In genomic region chr17:43251249-43252125, GRCm38 (mm10) we compare ENCODE assay signal across 15 mouse cellular contexts. TPM values are rescaled to one million over a fixed set of nuclear protein-coding genes. Genes with fewer than 3 reads are reported as not detected.
DNase-seq lines count a peak whose midpoint lies in the region; ATAC-seq lines count a peak whose summit lies in the region.
"Had no signal": no experiment of that assay in that cellular context is flagged by ENCODE, and none has a peak within 500 bp of the region (broad histone marks: within the 10 kb centered on the region; RNA-seq: fewer than 3 reads in every experiment).

No protein-coding gene starts in this region.

- no peak overlapping the region for H3K4me3 ChIP-seq in embryonic facial prominence, embryonic 13.5 days
- no peak overlapping the region for H3K4me3 ChIP-seq in embryonic facial prominence, embryonic 10.5 days

- no peak overlapping the region for H3K9ac ChIP-seq in embryonic facial prominence, embryonic 13.5 days
- H3K9ac ChIP-seq: liver, embryonic 14.5 days had no signal

- 24% methylated on average over 5 of the region's 5 CpGs for WGBS in embryonic facial prominence, embryonic 13.5 days
- 38% methylated on average over 5 of the region's 5 CpGs for WGBS in embryonic facial prominence, embryonic 10.5 days

- H3K36me3 ChIP-seq in embryonic facial prominence, embryonic 13.5 days: no peaks in the 10 kb centered on the region
- no peaks in the 10 kb centered on the region for H3K36me3 ChIP-seq in embryonic facial prominence, embryonic 10.5 days (replicated peaks)

- peaks cover 27% of the 10 kb centered on the region for H3K4me1 ChIP-seq in embryonic facial prominence, embryonic 13.5 days
- peaks cover 26% of the 10 kb centered on the region for H3K4me1 ChIP-seq in embryonic facial prominence, embryonic 10.5 days

- no peak for DNase-seq in embryonic facial prominence, embryonic 10.5 days (ENCODE audit: low spot score)
- DNase-seq in left cerebral cortex, postnatal 4 days: peak; percentile 23
- no peak for DNase-seq in left cerebral cortex, postnatal 25 days (ENCODE audit: low spot score in 2 of 2)
- peak; percentile 71 for DNase-seq in adrenal gland, postnatal 25 days
- DNase-seq in heart, postnatal 10 days: peak; percentile 71 to 75
- no peak for DNase-seq in right cerebral cortex, postnatal 14 days
- DNase-seq in frontal cortex, postnatal 14 days (ENCODE audit: low spot score in 2 of 2): no peak
- DNase-seq: cerebellum, adult 18-20 months had no signal

- intact Hi-C loops in left cerebral cortex, postnatal 4 days (cut with DNase I): no loop called here
- intact Hi-C loops in left cerebral cortex, postnatal 25 days (cut with DNase I): no loop called here
- intact Hi-C loops in heart, postnatal 10 days (cut with DNase I): no loop called here

- no peaks in the 10 kb centered on the region for H3K27me3 ChIP-seq in embryonic facial prominence, embryonic 13.5 days
- no peaks in the 10 kb centered on the region for H3K27me3 ChIP-seq in embryonic facial prominence, embryonic 10.5 days (replicated peaks; ENCODE audit: low read depth, poor library complexity, severe bottlenecking)

- no peaks in the 10 kb centered on the region for H3K9me3 ChIP-seq in embryonic facial prominence, embryonic 13.5 days
- H3K9me3 ChIP-seq in embryonic facial prominence, embryonic 10.5 days: no peaks in the 10 kb centered on the region

- 0 out of 2 replicates have a peak overlapping the region, but pooled peaks have one; percentile 12 for H3K27ac ChIP-seq in embryonic facial prominence, embryonic 13.5 days
- no peak overlapping the region for H3K27ac ChIP-seq in embryonic facial prominence, embryonic 10.5 days (replicated peaks)
- H3K27ac ChIP-seq: liver, embryonic 14.5 days had no signal

- H3K4me2 ChIP-seq in embryonic facial prominence, embryonic 13.5 days: no peak overlapping the region

- no peak for ATAC-seq in embryonic facial prominence, embryonic 13.5 days (ENCODE audit: insufficient number of reproducible peaks, insufficient read depth, low FRiP score, low TSS enrichment, low read depth)
- ATAC-seq: activated CD4-positive, CD25-positive, alpha-beta regulatory T cell, adult 4 months had no signal

RNA-seq across cellular contexts. Expression of gene Adgrf1, which starts 18.6 kb away (rescaled TPM):
- polyA plus RNA-seq in embryonic facial prominence, embryonic 13.5 days (2015; fragmentation: Nextera tagmentation; extraction: Ambion mirVana): not detected in 2 replicates
- not detected in 2 replicates for polyA plus RNA-seq in embryonic facial prominence, embryonic 10.5 days (2016; fragmentation: Nextera tagmentation; extraction: Ambion mirVana)
- total RNA-seq in left cerebral cortex, postnatal 4 days (2021): not detected
- not detected for total RNA-seq in left cerebral cortex, postnatal 25 days (2021)
- not detected in 2 replicates for total RNA-seq in adrenal gland, postnatal 25 days (2021)
- not detected for total RNA-seq in heart, postnatal 10 days (2021)
- total RNA-seq: ES-E14; left cerebral cortex, adult 8-10 months had no signal
- polyA plus RNA-seq: activated CD4-positive, CD25-positive, alpha-beta regulatory T cell, adult 4 months; embryonic facial prominence, embryonic 11.5 days; neural tube, embryonic 11.5 days had no signal

Comparison
In these comparisons a context has a peak if more than half of its experiments do, and no peak if none do; other contexts are left out.
1. DNase-seq: peak in left cerebral cortex, postnatal 4 days (single experiment), adrenal gland, postnatal 25 days (single experiment) and heart, postnatal 10 days (2 of 2); none in embryonic facial prominence, embryonic 10.5 days (single experiment), left cerebral cortex, postnatal 25 days (0 of 2), right cerebral cortex, postnatal 14 days (single experiment) and frontal cortex, postnatal 14 days (0 of 2).